Mouse (Mus musculus) forebrain, embryonic 12.5 days (tissue): ENCODE measurements around the gene Zfp646. TPM values are rescaled to one million over a fixed set of nuclear protein-coding genes. Genes with fewer than 3 reads are reported as not detected.

Source experiments
- ATAC-seq: fragments of 200-750 bp; cut with Nextera tagmentation; 2 replicates; pipeline ENCODE4 v1.8.0; 2017; ENCODE audit warnings: moderate TSS enrichment; ENCODE audit not compliant: low FRiP score
- H3K27ac ChIP-seq: fragments of 300-500 bp; sonication (generic); 2 replicates; pipeline ENCODE4 v1.5.1; 2016; ENCODE audit warnings: mild to moderate bottlenecking
- H3K27me3 ChIP-seq: fragments of 300-500 bp; sonication (generic); 2 replicates; pipeline ENCODE4 v1.6.1; 2016; ENCODE audit warnings: mild to moderate bottlenecking
- H3K36me3 ChIP-seq: fragments of 300-500 bp; sonication (generic); replicated peaks from 2 replicates; pipeline ENCODE4 v1.6.1; 2016; ENCODE audit warnings: mild to moderate bottlenecking
- H3K4me1 ChIP-seq: fragments of 300-500 bp; sonication (generic); 2 replicates; pipeline ENCODE4 v1.6.1; 2016
- H3K4me2 ChIP-seq: fragments of 300-500 bp; sonication (generic); 2 replicates; pipeline ENCODE4 v1.6.1; 2016; ENCODE audit warnings: mild to moderate bottlenecking, moderate library complexity
- H3K4me3 ChIP-seq: fragments of 300-500 bp; sonication (generic); replicated peaks from 2 replicates; pipeline ENCODE4 v1.5.1; 2016; ENCODE audit warnings: mild to moderate bottlenecking
- H3K9ac ChIP-seq: fragments of 300-500 bp; sonication (generic); 2 replicates; pipeline ENCODE4 v1.6.1; 2016; ENCODE audit warnings: mild to moderate bottlenecking
- H3K9me3 ChIP-seq: fragments of 300-500 bp; sonication (generic); 2 replicates; pipeline ENCODE4 v1.6.1; 2016
- WGBS: fragments of 180-500 bp; shearing (Covaris S2); methylation state at CpG from one replicate; pipeline ENCODE4 v1.1.7; 2016; 5-methylcytosine and 5-hydroxymethylcytosine counted together
- polyA plus RNA-seq: library from polyadenylated mRNA; unstranded; fragments of >200 nt; fragmentation: Nextera tagmentation; extraction: Ambion mirVana; gene quantifications from 2 replicates; pipeline ENCODE4 v1.2.1, GENCODE M21; 2016

Zfp646 gene
- polyA plus RNA-seq, 1 experiment from 2014 or later, result 22.2 TPM

DNA sequence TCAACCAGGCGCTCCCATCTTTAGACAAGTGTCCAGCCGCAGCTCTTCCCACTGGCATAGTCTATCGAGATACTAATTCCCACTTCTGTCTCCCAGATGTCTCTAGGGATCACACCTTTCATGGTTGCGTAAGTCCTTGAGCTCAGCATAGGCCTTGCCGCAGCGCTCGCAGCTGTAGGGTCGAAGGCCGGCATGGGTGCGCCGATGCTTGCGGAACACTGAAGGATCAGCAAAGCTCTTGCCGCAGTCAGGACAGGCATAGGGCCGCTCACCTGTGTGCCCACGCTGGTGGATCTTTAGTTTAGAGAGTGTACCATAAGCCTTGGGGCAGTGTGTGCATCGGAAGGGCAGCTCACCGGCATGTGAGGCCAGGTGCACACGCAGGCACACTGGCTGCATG, 8.4 kb upstream of the Zfp646 start:
- Histone ChIP-seq H3K27me3 (no peaks in the 10 kb centered on the region), H3K9ac (no peak overlapping the region), H3K9me3 (no peaks in the 10 kb centered on the region), H3K4me1 (no peaks in the 10 kb centered on the region), H3K4me3 (no peak overlapping the region), H3K27ac (no peak overlapping the region), H3K4me2 (no peak overlapping the region), H3K36me3 (peaks cover 65% of the 10 kb centered on the region)
- 98% methylated on average over 18 of the region's 18 CpGs for WGBS
- ATAC-seq, result no peak

- Histone ChIP-seq H3K27ac (no peak overlapping the region), H3K27me3 (no peaks in the 10 kb centered on the region), H3K9ac (no peak overlapping the region), H3K9me3 (no peaks in the 10 kb centered on the region), H3K4me1 (peaks cover 13% of the 10 kb centered on the region), H3K36me3 (peaks cover 62% of the 10 kb centered on the region), H3K4me2 (no peak overlapping the region), H3K4me3 (no peak overlapping the region)
- WGBS, result 82% methylated on average over 3 of the region's 3 CpGs
- no peak for ATAC-seq
Observed at GRCm38 (mm10) chr7:127869149-127869810, 6.7 kb upstream of the Zfp646 start.

- H3K9me3 ChIP-seq, result no peaks in the 10 kb centered on the region
- no peak overlapping the region for H3K4me2 ChIP-seq
- no peaks in the 10 kb centered on the region for H3K27me3 ChIP-seq
- peaks cover 17% of the 10 kb centered on the region for H3K4me1 ChIP-seq
- 77% methylated on average over 5 of the region's 5 CpGs for WGBS
- no peak overlapping the region for H3K27ac ChIP-seq
- peaks cover 52% of the 10 kb centered on the region for H3K36me3 ChIP-seq
- no peak overlapping the region for H3K4me3 ChIP-seq
- H3K9ac ChIP-seq, result no peak overlapping the region
- ATAC-seq, result no peak
Observed at GRCm38 (mm10) chr7:127870136-127870821, 5.7 kb upstream of the Zfp646 start.

DNA sequence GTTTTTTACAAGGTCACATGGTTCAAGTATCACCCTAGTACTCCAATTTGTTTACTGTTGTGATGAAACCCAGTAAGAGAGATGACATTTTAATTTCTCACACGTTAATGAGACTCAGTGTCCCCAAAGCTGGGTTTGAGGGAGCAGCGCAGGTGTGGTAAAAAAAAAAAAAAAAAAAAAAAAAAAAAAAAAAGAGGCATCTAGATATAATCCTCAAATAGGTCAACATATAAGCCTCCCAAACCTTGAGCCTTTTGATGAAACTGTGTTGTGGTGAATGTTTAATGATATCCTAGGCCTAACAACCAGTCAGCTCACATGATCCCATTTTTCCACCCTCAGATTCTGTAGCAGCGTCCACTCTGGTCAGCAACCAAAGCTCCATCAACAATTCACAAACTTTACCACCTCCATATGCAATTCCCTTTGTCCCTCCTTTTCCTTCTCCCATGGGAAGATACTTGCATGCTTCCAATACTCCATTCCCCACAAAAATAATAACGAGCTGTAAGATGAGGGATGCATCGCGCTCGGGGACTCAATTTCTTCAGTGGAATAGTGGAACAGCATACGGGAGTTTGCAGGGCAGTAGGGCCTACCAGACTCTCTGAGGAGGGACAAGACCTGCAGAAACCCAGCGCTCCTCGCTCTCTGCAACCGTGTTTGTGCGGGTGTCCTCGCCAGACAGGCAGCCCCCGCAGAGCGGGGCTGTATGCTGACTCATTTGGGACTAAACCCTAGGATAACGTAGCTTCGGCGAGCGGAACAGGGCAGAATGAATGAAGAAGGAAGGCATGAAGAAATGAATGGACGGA, 1.0 kb upstream of the Zfp646 start:
- Histone ChIP-seq H3K36me3 (peaks cover 41% of the 10 kb centered on the region), H3K27me3 (no peaks in the 10 kb centered on the region), H3K4me2 (peak overlapping the region; percentile 92), H3K9ac (peak overlapping the region; percentile 97), H3K4me3 (peak overlapping the region; percentile 95), H3K27ac (peak overlapping the region; percentile 100), H3K9me3 (no peaks in the 10 kb centered on the region), H3K4me1 (peaks cover 26% of the 10 kb centered on the region)
- 4% methylated on average over 20 of the region's 20 CpGs for WGBS
- peak; percentile 40 for ATAC-seq

GRCm38 (mm10) chr7:127875627-127876001, 407 bp upstream of the Zfp646 start:
- peak overlapping the region; percentile 97 for H3K9ac ChIP-seq
- peaks cover 26% of the 10 kb centered on the region for H3K4me1 ChIP-seq
- peaks cover 43% of the 10 kb centered on the region for H3K36me3 ChIP-seq
- peak overlapping the region; percentile 92 for H3K4me2 ChIP-seq
- peak overlapping the region; percentile 100 for H3K27ac ChIP-seq
- no peaks in the 10 kb centered on the region for H3K27me3 ChIP-seq
- peak overlapping the region; percentile 95 for H3K4me3 ChIP-seq
- peak; percentile 96 for ATAC-seq
- H3K9me3 ChIP-seq, result no peaks in the 10 kb centered on the region
- WGBS, result 0% methylated on average over 43 of the region's 43 CpGs

DNA sequence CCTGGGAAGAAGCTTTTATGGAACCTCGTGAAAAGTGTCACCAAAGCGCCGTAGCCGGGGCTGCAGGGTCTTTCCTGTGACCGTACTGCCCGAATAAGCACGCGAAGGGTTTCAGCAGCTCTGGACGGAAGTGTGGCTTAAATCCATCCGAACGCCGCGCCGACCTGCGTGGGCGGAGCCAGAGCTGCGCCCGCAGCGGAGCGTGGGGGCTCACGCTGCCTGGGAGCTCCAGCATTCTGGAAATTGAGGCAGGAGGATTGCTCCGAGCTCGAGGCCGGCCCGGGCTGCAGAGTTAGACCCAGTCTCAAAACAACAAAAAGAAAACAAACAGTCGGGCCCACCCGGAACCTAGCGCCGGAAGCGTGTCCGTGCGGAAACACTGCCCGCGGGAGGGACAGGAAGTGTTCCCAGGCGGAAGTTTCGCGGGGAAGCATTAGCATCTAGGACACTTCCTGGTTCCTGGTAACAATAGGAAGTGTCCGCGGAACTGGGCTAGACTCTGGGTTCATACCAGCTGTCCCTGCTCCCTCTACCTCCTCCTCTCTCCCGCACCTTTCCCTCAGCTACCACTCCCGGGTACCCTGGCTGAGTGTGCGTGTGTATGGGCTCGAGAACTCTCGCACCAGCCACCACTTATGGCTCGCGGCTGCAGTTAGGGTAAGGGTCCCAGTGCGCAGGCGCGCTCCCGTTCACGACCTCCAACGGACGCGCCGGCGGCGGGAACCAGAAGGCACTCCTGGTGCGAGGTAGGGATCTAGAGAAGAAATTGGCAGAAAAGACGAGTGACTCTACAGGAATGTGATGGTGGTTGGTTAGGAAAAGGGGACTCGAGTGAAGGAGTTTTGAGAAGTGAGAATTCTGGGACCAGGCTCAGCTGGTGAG, 687 bp downstream of the Zfp646 start, which contains the start of gene Zfp668:
Gene Zfp668 (minus strand): TSS at position 362 of the 882 bp plus-strand sequence.
- peak; percentile 64 for ATAC-seq
- Histone ChIP-seq H3K4me2 (peak within 1 kb of the TSS; percentile 92), H3K9ac (peak within 1 kb of the TSS; percentile 97), H3K9me3 (no peaks in the 10 kb centered on the region), H3K4me1 (peaks cover 26% of the 10 kb centered on the region), H3K36me3 (peaks cover 46% of the 10 kb centered on the region), H3K27me3 (no peaks in the 10 kb centered on the region), H3K27ac (peak within 1 kb of the TSS; percentile 100), H3K4me3 (peak within 1 kb of the TSS; percentile 95)
- under 1% methylated on average over 60 of the region's 60 CpGs for WGBS

DNA sequence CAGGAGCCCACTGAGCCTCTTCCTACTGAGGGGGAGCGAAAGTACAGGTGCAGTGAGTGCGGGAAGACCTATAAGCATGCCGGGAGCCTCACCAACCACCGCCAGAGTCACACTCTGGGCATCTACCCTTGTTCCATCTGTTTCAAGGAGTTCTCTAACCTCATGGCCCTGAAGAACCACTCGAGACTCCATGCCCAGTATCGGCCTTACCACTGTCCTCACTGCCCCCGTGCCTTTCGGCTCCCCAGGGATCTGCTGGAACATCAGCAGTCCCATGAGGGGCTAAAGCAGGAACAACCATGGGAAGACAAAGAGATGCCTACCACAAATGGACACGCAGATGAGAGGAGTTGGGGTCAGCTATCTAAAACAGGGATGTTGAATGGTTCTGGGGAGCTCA, 3.3 kb downstream of the Zfp646 start:
- Histone ChIP-seq H3K9ac (no peak overlapping the region), H3K4me3 (no peak overlapping the region), H3K4me2 (no peak overlapping the region), H3K36me3 (peaks cover 66% of the 10 kb centered on the region), H3K27ac (no peak overlapping the region), H3K27me3 (no peaks in the 10 kb centered on the region), H3K4me1 (peaks cover 34% of the 10 kb centered on the region), H3K9me3 (no peaks in the 10 kb centered on the region)
- WGBS, result 95% methylated on average over 9 of the region's 9 CpGs
- ATAC-seq, result no peak

DNA sequence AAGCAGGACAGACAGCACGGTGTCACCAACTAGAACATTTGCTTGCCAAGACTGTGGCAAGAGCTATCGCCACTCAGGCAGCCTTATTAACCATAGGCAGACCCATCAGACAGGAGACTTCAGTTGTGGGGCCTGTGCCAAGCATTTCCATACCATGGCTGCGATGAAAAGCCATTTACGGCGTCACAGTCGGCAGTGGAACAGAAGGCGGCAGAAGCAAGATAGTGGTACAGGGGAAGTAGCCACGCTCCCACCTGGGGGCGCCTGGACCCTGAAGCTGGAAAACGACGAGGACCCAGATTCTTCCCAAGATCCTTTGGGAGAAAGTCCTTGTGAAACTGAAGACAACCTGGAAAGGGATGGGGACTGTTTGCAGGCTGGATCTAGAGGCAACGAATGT, 4.4 kb downstream of the Zfp646 start:
- Histone ChIP-seq H3K4me1 (peaks cover 31% of the 10 kb centered on the region), H3K27ac (no peak overlapping the region), H3K36me3 (peaks cover 77% of the 10 kb centered on the region), H3K4me2 (no peak overlapping the region), H3K4me3 (no peak overlapping the region), H3K27me3 (no peaks in the 10 kb centered on the region), H3K9ac (no peak overlapping the region), H3K9me3 (no peaks in the 10 kb centered on the region)
- ATAC-seq, result no peak
- WGBS, result 87% methylated on average over 12 of the region's 12 CpGs

GRCm38 (mm10) chr7:127885951-127886350, 9.9 kb downstream of the Zfp646 start:
- no peak overlapping the region for H3K27ac ChIP-seq
- whole genome bisulfite sequencing, result 80% methylated on average over 6 of the region's 6 CpGs
- no peak for ATAC-seq
- no peaks in the 10 kb centered on the region for H3K9me3 ChIP-seq
- H3K4me1 ChIP-seq, result peaks cover 22% of the 10 kb centered on the region
- no peaks in the 10 kb centered on the region for H3K27me3 ChIP-seq
- peaks cover 98% of the 10 kb centered on the region for H3K36me3 ChIP-seq
- no peak overlapping the region for H3K9ac ChIP-seq
- no peak overlapping the region for H3K4me3 ChIP-seq
- no peak overlapping the region for H3K4me2 ChIP-seq

GRCm38 (mm10) chr7:127886551-127886950, 10.5 kb downstream of the Zfp646 start:
- Histone ChIP-seq H3K4me2 (no peak overlapping the region), H3K4me1 (peaks cover 22% of the 10 kb centered on the region), H3K9me3 (no peaks in the 10 kb centered on the region), H3K4me3 (no peak overlapping the region), H3K9ac (no peak overlapping the region), H3K27me3 (no peaks in the 10 kb centered on the region), H3K27ac (no peak overlapping the region), H3K36me3 (peaks cover 92% of the 10 kb centered on the region)
- no peak for ATAC-seq
- WGBS, result 93% methylated on average over 6 of the region's 6 CpGs

DNA sequence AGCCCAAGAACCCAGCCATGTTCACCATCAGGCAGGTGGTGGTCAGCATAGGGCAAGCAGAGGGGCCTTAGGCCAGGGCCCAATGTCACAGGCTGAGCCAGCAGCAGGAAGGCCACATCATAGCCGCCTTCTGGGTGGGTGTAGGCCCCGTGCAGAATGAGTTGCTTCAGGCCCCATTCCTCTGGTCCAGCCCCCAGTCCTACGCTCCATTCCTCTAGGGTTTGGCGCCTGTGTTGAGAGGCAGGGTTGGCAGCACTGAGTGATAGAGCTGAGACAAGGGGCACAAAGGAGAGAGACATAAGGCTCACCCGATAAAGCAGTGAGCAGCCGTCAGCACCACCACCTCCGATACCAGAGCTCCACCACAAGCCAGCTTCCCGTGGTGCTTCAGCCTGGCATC, 11.2 kb downstream of the Zfp646 start:
- no peak for ATAC-seq
- H3K4me2 ChIP-seq, result no peak overlapping the region
- H3K9me3 ChIP-seq, result no peaks in the 10 kb centered on the region
- H3K27ac ChIP-seq, result no peak overlapping the region
- H3K36me3 ChIP-seq, result peaks cover 85% of the 10 kb centered on the region
- no peak overlapping the region for H3K9ac ChIP-seq
- H3K27me3 ChIP-seq, result no peaks in the 10 kb centered on the region
- WGBS, result 86% methylated on average over 8 of the region's 8 CpGs
- H3K4me1 ChIP-seq, result peaks cover 22% of the 10 kb centered on the region
- H3K4me3 ChIP-seq, result no peak overlapping the region

GRCm38 (mm10) chr7:127887781-127888180, 11.8 kb downstream of the Zfp646 start:
- no peak overlapping the region for H3K27ac ChIP-seq
- H3K4me1 ChIP-seq, result peaks cover 16% of the 10 kb centered on the region
- no peaks in the 10 kb centered on the region for H3K9me3 ChIP-seq
- ATAC-seq, result no peak
- no peak overlapping the region for H3K4me2 ChIP-seq
- H3K9ac ChIP-seq, result no peak overlapping the region
- H3K36me3 ChIP-seq, result peaks cover 79% of the 10 kb centered on the region
- 85% methylated on average over 3 of the region's 3 CpGs for WGBS
- H3K27me3 ChIP-seq, result no peaks in the 10 kb centered on the region
- H3K4me3 ChIP-seq, result no peak overlapping the region
